Mouse (Mus musculus) 3T3-L1 (cell line): ENCODE measurements around the gene Cdkn2a.

ENCODE experiments used
- DNase-seq: peaks from one replicate; pipeline ENCODE4 v3.0.0-alpha.2; 2015; ENCODE audit warnings: low read depth, low spot score

Gene Cdkn2a

GRCm38 (mm10) chr4:89294486-89295440, at the start of gene Cdkn2a:
Cdkn2a (minus strand) TSS chr4:89294653.
- peak; percentile 78 for DNase-seq

GRCm38 (mm10) chr4:89313461-89313860, 19.0 kb upstream of the Cdkn2a start:
- DNase-seq = no peak

DNA sequence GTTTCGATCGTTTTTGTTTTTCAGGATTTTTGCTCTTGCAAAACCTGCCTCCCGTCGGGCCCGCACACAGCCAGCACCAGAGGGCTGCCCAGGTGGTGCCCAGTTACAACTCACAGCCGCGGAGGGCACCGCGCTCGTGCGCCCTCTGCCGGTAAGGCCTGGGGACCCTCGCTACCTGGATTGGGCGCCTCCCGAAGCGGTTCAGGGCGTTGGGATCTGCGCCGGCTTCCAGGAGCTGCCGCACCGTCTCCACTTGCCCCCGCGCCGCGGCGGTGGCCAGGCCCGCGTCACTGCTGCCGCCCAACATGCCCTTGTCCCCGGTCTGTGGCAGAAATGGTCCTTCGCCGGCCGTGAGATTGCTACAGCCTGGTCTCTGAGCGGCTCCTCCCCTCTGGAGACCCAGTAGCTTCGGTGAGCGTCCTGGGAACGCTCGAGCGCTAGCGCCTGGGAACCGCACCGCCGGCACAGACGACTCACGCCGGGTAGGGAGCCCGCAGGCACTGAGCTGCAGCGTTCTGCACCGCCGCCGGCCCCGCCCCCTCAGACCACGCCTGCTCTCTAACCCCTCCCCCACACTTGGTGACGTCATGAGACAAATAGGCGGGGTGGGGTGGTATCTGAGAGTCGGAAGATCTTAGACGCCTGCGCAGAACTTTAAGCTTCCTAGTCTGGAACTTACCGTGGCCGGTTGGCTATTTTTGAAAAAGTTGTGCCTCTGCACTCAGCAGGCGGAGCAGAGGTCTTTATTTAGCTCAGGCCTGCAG, 16.2 kb upstream of the Cdkn2a start, which contains the start of gene Cdkn2b:
Gene Cdkn2b (minus strand): TSS at position 549 of the 764 bp plus-strand sequence.
- peak; percentile 97 for DNase-seq

DNA sequence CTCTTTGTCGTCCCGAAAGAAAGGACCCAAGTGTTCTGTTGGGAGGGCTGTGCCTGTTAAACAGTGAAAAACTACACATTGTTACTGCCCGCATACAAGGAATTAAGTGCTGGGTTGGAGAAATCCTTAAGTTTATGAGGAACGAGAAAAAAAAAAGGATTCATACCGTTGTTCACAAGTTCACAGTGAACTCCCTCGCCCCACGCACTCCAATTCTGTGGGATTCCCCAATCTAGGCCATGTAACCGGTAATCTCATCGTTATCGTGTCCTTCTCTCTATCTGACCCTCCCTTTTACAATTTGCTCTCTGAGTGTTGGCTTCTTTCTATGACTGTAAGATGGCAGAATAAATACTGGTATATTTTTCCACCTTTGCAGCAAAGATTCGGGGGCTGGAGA, 15.5 kb upstream of the Cdkn2a start:
- peak; percentile 57 for DNase-seq

- DNase-seq = no peak
Measured at GRCm38 (mm10) chr4:89308001-89308400, 13.5 kb upstream of the Cdkn2a start.

GRCm38 (mm10) chr4:89306798-89307365, 12.4 kb upstream of the Cdkn2a start:
- no peak for DNase-seq

- no peak for DNase-seq
Measured at GRCm38 (mm10) chr4:89305691-89306090, 11.2 kb upstream of the Cdkn2a start.

DNA sequence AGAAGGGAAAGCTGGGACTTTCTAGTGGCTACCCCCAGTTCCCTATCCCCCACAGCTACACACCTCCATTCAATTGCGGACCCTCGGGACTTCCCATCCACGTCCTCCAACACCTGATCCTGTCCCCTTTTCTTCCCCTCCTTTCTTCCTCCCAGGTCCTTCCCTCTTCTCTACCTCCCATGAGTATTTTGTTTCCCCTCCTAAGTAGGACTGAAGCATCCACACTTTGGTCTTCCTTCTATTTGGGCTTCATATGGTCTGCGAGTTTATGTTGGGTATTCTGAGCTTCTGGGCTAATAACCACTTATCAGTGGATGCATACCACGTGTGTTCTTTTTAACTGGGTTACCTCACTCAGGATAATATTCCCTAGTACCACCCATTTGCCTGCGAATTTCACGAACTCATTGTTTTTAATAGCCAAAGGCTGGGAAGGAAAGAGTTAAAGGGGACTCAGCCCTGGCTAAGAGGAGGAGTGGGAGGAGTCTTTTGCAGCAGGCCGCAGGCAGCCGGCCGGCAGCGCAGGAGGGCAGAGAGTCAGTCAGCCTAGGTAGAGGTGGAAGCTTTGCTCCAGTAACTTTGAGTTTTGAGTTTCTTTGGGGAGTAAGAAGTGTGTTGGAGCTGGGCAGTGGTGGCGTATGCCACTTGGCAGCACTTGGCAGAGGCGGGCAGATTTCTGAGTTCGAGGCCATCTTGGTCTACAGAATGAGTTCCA, 9.0 kb upstream of the Cdkn2a start:
- DNase-seq = no peak

GRCm38 (mm10) chr4:89302129-89302528, 7.7 kb upstream of the Cdkn2a start:
- peak; percentile 75 for DNase-seq

- DNase-seq = no peak
Measured at GRCm38 (mm10) chr4:89299721-89300120, 5.3 kb upstream of the Cdkn2a start.

- peak; percentile 55 for DNase-seq
Measured at GRCm38 (mm10) chr4:89295441-89296220, 1.2 kb upstream of the Cdkn2a start.

DNA sequence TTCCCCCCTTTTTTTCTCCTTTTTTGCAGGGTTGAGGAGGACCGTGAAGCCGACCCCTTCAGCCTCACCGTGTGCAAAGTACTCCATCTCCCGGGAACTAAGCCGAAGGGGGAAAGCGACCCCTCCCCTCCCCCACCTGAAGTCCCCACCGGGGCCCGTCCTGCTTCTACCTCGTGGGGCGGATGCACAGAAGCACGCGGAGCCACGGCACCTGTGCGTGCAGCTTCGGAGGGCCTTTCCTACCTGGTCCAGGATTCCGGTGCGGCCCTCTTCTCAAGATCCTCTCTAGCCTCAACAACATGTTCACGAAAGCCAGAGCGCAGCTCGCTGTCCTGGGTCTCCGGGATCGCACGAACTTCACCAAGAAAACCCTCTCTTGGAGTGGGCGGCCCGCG, 365 bp downstream of the Cdkn2a start:
- no peak for DNase-seq

GRCm38 (mm10) chr4:89293516-89293915, 937 bp downstream of the Cdkn2a start:
- DNase-seq = no peak

DNA sequence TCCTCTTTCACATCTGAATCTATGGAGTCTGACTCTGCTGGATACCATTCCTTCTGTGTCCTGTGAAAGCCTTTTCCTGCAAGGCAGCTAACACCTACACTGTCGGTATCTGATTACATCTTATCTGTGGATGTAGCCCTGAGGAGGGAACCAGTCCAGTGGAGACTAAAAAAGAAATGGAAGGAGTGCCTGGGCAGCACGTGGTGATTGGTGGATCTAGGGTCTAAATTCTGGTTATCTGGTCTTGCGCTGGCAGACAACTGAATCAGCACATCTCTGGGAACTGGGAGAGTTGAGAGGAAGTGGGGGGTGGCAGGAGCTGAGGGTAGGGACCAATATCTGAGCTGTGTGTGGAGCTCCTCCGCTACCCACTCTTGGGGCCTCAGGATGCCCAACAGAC, 5.4 kb downstream of the Cdkn2a start:
- no peak for DNase-seq

GRCm38 (mm10) chr4:89286566-89286965, 7.9 kb downstream of the Cdkn2a start:
- peak; percentile 72 for DNase-seq

- no peak for DNase-seq
Measured at GRCm38 (mm10) chr4:89285688-89286087, 8.8 kb downstream of the Cdkn2a start.

GRCm38 (mm10) chr4:89282661-89283060, 11.8 kb downstream of the Cdkn2a start:
- DNase-seq = peak; percentile 68

- peak; percentile 97 for DNase-seq
Measured at GRCm38 (mm10) chr4:89282036-89282566, 12.4 kb downstream of the Cdkn2a start.

GRCm38 (mm10) chr4:89281236-89281635, 13.2 kb downstream of the Cdkn2a start:
- DNase-seq = no peak

DNA sequence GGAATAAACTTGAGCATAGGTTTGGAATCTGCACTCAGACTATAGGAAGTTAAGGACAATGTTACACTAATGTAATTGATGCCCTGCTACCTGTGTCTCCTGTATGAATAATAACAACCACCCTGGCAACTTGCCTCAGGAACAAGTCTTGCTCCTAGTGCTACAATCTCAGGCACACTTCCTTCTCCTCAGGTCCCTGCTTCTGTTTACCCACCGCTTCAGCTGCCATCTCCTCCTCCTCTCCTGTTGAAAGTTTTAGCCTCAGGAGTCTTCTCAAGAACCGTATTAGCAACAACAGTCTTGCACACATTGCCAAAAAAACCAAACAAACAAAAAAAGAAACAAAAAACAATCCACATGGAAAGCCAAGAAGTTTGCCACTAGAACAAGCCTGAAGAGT, 14.8 kb downstream of the Cdkn2a start:
- DNase-seq = no peak
